Mouse (Mus musculus): ENCODE measurements at regions not wholly inside any gene's neighbourhood (a gene's known extent, or its start where the extent isn't known, plus 50 kb on each side); places are given as distances from the start of the nearest gene placed in this dataset.

DNA sequence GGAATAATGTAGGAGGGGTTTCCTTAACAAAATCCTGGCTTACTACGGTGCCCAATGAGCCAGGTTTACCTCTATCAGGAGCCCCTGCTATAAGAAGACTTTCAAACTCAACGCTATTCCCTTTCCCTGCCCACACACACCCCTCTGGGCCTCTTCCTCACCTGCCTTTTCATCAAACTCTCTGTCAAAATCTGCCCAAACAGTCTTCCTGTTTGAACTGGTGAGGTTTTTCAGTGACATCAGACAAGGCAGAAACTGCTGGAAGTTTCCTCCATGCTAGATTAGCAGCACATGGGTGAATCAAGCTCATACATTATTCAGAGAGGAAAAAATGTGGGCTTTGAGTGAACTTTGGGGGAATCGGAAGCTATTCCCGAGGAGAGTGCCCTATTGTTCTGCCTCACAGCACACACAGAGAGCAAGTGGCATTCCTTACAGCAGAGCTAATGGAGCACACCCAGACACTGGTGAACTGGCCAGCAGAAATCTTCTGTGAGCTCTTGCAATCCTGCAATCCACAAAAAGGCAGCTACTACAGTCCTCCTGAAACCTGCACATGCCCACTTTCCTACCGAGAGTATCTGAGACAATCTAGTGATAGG, 141.8 kb upstream of the Rnd3 start:
- TF ChIP-seq POLR2A (IDR thresholded peaks at IDR 0.05; ENCODE audit: borderline replicate concordance, extremely low read depth, insufficient read depth, insufficient read length, poor library complexity, severe bottlenecking): no peak
- TF ChIP-seq CTCF (IDR thresholded peaks at IDR 0.05; ENCODE audit: borderline replicate concordance, extremely low read depth, insufficient read depth, insufficient read length): no peak
